Mouse (Mus musculus): ENCODE data around the gene Lipn. TPM values are rescaled to one million over a fixed set of nuclear protein-coding genes. Genes with fewer than 3 reads are reported as not detected.

The Lipn gene
- polyA plus RNA-seq, 1 experiment from 2014 or later, result not detected

DNA sequence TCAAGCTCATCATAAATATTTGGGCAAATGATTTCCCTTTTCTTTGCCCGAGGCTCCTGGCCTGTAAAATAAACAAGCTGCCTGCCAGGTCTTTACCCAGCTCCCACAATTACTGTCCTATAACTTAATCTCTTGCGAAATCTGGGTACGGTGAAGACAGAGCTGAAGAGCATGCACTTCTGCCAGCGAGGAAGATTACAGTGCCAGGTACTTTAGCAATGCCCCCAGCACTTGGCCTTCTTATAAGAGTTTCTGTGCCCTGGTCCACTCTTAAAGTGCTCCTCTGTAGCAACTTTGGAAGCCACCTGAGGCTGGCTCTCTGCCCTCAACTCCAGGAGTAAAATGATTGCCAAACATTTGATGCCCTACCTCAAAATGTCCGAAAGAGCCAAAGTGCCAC, 28.2 kb downstream of the Lipn start:
- Histone ChIP-seq H3K4me1 (replicated peaks) (no peaks in the 10 kb centered on the region), H3K4me2 (replicated peaks) (no peak overlapping the region), H3K27me3 (replicated peaks) (no peaks in the 10 kb centered on the region), H3K36me3 (no peaks in the 10 kb centered on the region), H3K4me3 (replicated peaks) (no peak overlapping the region), H3K9me3 (no peaks in the 10 kb centered on the region), H3K9ac (no peak overlapping the region), H3K27ac (no peak overlapping the region)
- WGBS, result 63% methylated on average over 5 of the region's 5 CpGs
- no peak for ATAC-seq

GRCm38 (mm10) chr19:34096228-34096627, 29.1 kb downstream of the Lipn start:
- Histone ChIP-seq H3K27me3 (replicated peaks) (no peaks in the 10 kb centered on the region), H3K9ac (no peak overlapping the region), H3K36me3 (no peaks in the 10 kb centered on the region), H3K4me1 (replicated peaks) (no peaks in the 10 kb centered on the region), H3K27ac (no peak overlapping the region), H3K4me2 (replicated peaks) (no peak overlapping the region), H3K4me3 (replicated peaks) (no peak overlapping the region), H3K9me3 (no peaks in the 10 kb centered on the region)
- WGBS, result 74% methylated on average over 1 of the region's 1 CpGs
- no peak for ATAC-seq

GRCm38 (mm10) chr19:34100633-34101032, 33.5 kb downstream of the Lipn start, which contains the start of gene Lipm:
Gene Lipm, plus strand, starts transcription at chr19:34100933.
- Histone ChIP-seq H3K27ac (no peak within 1 kb of the TSS), H3K36me3 (no peaks in the 10 kb centered on the region), H3K4me3 (replicated peaks) (no peak within 1 kb of the TSS), H3K9me3 (no peaks in the 10 kb centered on the region), H3K27me3 (replicated peaks) (no peaks in the 10 kb centered on the region), H3K4me1 (replicated peaks) (no peaks in the 10 kb centered on the region), H3K9ac (no peak within 1 kb of the TSS), H3K4me2 (replicated peaks) (no peak within 1 kb of the TSS)
- 79% methylated on average over 4 of the region's 4 CpGs for WGBS
- ATAC-seq, result no peak

GRCm38 (mm10) chr19:34101888-34102287, 34.7 kb downstream of the Lipn start:
- H3K27ac ChIP-seq, result no peak overlapping the region
- H3K9ac ChIP-seq, result no peak overlapping the region
- no peak overlapping the region for H3K4me3 ChIP-seq (replicated peaks)
- H3K36me3 ChIP-seq, result no peaks in the 10 kb centered on the region
- H3K4me2 ChIP-seq (replicated peaks), result no peak overlapping the region
- H3K27me3 ChIP-seq (replicated peaks), result no peaks in the 10 kb centered on the region
- H3K4me1 ChIP-seq (replicated peaks), result no peaks in the 10 kb centered on the region
- no peaks in the 10 kb centered on the region for H3K9me3 ChIP-seq
- no peak for ATAC-seq
- WGBS, result 84% methylated on average over 7 of the region's 7 CpGs

DNA sequence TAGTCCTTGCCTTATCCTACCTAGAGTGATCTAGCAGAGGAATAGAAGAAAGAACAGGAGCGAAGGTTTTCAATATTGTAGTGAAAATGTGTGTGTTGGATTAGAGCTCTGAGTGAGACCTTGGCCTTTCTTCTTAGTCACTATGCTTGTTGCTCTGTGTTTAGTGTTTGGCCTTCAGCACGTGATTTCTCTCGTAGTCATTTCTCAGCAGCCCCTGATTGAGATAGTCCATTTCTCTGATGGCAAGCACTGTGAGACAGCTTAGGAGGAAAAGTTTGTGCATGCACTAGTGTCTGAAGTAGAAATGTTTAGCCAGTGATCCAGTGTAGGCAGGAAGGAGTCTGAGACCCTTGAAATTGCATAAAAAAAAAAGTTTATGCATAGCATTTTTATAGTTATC, 37.7 kb downstream of the Lipn start:
- Histone ChIP-seq H3K4me3 (replicated peaks) (no peak overlapping the region), H3K27ac (no peak overlapping the region), H3K4me2 (replicated peaks) (no peak overlapping the region), H3K4me1 (replicated peaks) (no peaks in the 10 kb centered on the region), H3K36me3 (no peaks in the 10 kb centered on the region), H3K27me3 (replicated peaks) (no peaks in the 10 kb centered on the region), H3K9me3 (no peaks in the 10 kb centered on the region), H3K9ac (no peak overlapping the region)
- WGBS, result 87% methylated on average over 3 of the region's 3 CpGs
- no peak for ATAC-seq

GRCm38 (mm10) chr19:34119102-34119501, 51.9 kb downstream of the Lipn start:
- H3K4me2 ChIP-seq (replicated peaks), result no peak overlapping the region
- no peaks in the 10 kb centered on the region for H3K27me3 ChIP-seq (replicated peaks)
- H3K4me3 ChIP-seq (replicated peaks), result no peak overlapping the region
- no peak for ATAC-seq
- H3K36me3 ChIP-seq, result no peaks in the 10 kb centered on the region
- H3K9ac ChIP-seq, result no peak overlapping the region
- no peaks in the 10 kb centered on the region for H3K4me1 ChIP-seq (replicated peaks)
- H3K9me3 ChIP-seq, result no peaks in the 10 kb centered on the region
- 90% methylated on average over 1 of the region's 1 CpGs for WGBS
- no peak overlapping the region for H3K27ac ChIP-seq

- Histone ChIP-seq H3K9me3 (no peaks in the 10 kb centered on the region), H3K4me2 (replicated peaks) (no peak overlapping the region)
Measured at GRCm38 (mm10) chr19:34119653-34120052, 52.5 kb downstream of the Lipn start.

DNA sequence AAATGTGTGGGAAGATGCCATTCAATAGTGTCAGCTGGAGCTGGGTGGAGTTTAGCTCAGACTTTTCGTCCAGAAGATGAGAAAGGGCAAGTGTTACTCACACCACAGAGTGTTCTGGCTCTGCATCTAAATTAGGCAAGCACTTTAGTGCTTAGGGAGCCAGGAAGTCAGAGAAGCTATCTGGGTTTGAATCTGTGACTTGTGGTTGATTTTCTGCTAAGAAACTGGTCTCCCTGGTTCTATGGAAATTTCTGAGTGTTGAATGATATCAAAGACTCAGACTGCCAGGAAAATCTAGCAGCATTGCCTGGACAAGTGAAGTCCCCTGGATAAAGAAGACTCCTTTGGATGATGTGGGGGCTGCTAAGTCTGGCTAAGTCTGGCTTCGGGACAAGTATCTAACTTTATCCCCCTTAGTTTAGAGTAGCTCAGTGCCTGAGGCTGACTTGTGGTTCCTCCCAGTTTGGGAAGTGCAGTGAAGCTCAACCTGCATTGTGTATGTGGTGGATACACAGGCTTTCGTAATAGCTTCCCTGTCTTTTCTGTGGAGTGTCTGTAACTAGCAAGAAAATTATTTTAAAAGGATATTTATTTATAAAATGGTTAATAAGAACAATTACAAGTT, 53.1 kb downstream of the Lipn start:
- no peaks in the 10 kb centered on the region for H3K36me3 ChIP-seq
- ATAC-seq, result no peak
- no peaks in the 10 kb centered on the region for H3K4me1 ChIP-seq (replicated peaks)
- no peak overlapping the region for H3K4me2 ChIP-seq (replicated peaks)
- 64% methylated on average over 3 of the region's 3 CpGs for WGBS
- no peaks in the 10 kb centered on the region for H3K27me3 ChIP-seq (replicated peaks)
- H3K4me3 ChIP-seq (replicated peaks), result no peak overlapping the region
- no peaks in the 10 kb centered on the region for H3K9me3 ChIP-seq
- no peak overlapping the region for H3K27ac ChIP-seq
- no peak overlapping the region for H3K9ac ChIP-seq

More at GRCm38 (mm10) chr19:34119653-34120052, 52.5 kb downstream of the Lipn start:
- Histone ChIP-seq H3K9ac (no peak overlapping the region), H3K36me3 (no peaks in the 10 kb centered on the region), H3K4me1 (replicated peaks) (no peaks in the 10 kb centered on the region), H3K27ac (no peak overlapping the region), H3K4me3 (replicated peaks) (no peak overlapping the region), H3K27me3 (replicated peaks) (no peaks in the 10 kb centered on the region)
- ATAC-seq, result no peak
- WGBS, result 68% methylated on average over 4 of the region's 4 CpGs

Other genes starting within 250 kb of the Lipn start
- 0.10 TPM in 1 of 2 replicates, not detected in the other for gene Lipf, start 106.2 kb upstream of the Lipn start, polyA plus RNA-seq (2015; fragmentation: Nextera tagmentation; extraction: Ambion mirVana)
- not detected in 2 replicates for gene Lipk, start 59.1 kb upstream of the Lipn start, polyA plus RNA-seq (2015; fragmentation: Nextera tagmentation; extraction: Ambion mirVana)
- not detected in 2 replicates for gene Lipm, start 33.6 kb downstream of the Lipn start, polyA plus RNA-seq (2015; fragmentation: Nextera tagmentation; extraction: Ambion mirVana)
- 1.5 and 1.7 TPM in 2 replicates for gene Ankrd22, start 98.7 kb downstream of the Lipn start, polyA plus RNA-seq (2015; fragmentation: Nextera tagmentation; extraction: Ambion mirVana)
- 19.6 and 20.2 TPM in 2 replicates for gene Stambpl1, start 124.9 kb downstream of the Lipn start, polyA plus RNA-seq (2015; fragmentation: Nextera tagmentation; extraction: Ambion mirVana)
- gene Acta2, start 188.2 kb downstream of the Lipn start, polyA plus RNA-seq (2015; fragmentation: Nextera tagmentation; extraction: Ambion mirVana), result 1,375 and 1,410 TPM in 2 replicates
- 3.9 and 4.9 TPM in 2 replicates for gene Fas, start 223.3 kb downstream of the Lipn start, polyA plus RNA-seq (2015; fragmentation: Nextera tagmentation; extraction: Ambion mirVana)